Mouse (Mus musculus) heart, embryonic 13.5 days (tissue): ENCODE data around the gene Cebpz. TPM values are rescaled to one million over a fixed set of nuclear protein-coding genes. Genes with fewer than 3 reads are reported as not detected.
A peak's percentile ranks its signal among the peaks of the same experiment; 100 is the strongest.

Source experiments
- ATAC-seq: fragments of 200-750 bp; cut with Nextera tagmentation; 2 replicates; pipeline ENCODE4 v1.8.0; 2017; ENCODE audit warnings: moderate TSS enrichment; ENCODE audit not compliant: insufficient number of reproducible peaks, low FRiP score, low TSS enrichment; ENCODE audit errors: extremely low read depth
- H3K27ac ChIP-seq: fragments of 300-500 bp; sonication (generic); replicated peaks from 2 replicates; pipeline ENCODE4 v1.5.1; 2015; ENCODE audit warnings: moderate library complexity, mild to moderate bottlenecking, inconsistent platforms
- H3K27me3 ChIP-seq: fragments of 300-500 bp; sonication (generic); replicated peaks from 2 replicates; pipeline ENCODE4 v1.6.1; 2015; ENCODE audit warnings: mild to moderate bottlenecking, inconsistent platforms
- H3K36me3 ChIP-seq: fragments of 300-500 bp; sonication (generic); 2 replicates; pipeline ENCODE4 v1.6.1; 2015; ENCODE audit warnings: mild to moderate bottlenecking, inconsistent platforms
- H3K4me1 ChIP-seq: fragments of 300-500 bp; sonication (generic); 2 replicates; pipeline ENCODE4 v1.6.1; 2015; ENCODE audit warnings: inconsistent platforms
- H3K4me2 ChIP-seq: fragments of 300-500 bp; sonication (generic); 2 replicates; pipeline ENCODE4 v1.6.1; 2015; ENCODE audit warnings: inconsistent platforms, mild to moderate bottlenecking, moderate library complexity
- H3K4me3 ChIP-seq: fragments of 300-500 bp; sonication (generic); 2 replicates; pipeline ENCODE4 v1.5.1; 2015; ENCODE audit warnings: moderate library complexity, mild to moderate bottlenecking, inconsistent platforms
- H3K9ac ChIP-seq: fragments of 300-500 bp; sonication (generic); 2 replicates; pipeline ENCODE4 v1.6.1; 2015; ENCODE audit warnings: inconsistent platforms, mild to moderate bottlenecking, moderate library complexity
- H3K9me3 ChIP-seq: fragments of 300-500 bp; sonication (generic); 2 replicates; pipeline ENCODE4 v1.6.1; 2016; ENCODE audit warnings: inconsistent platforms
- WGBS: fragments of 180-500 bp; shearing (Covaris S2); methylation state at CpG from one replicate; pipeline ENCODE4 v1.1.7; 2015; ENCODE audit warnings: mixed read lengths; 5-methylcytosine and 5-hydroxymethylcytosine counted together
- polyA plus RNA-seq: library from polyadenylated mRNA; unstranded; fragments of >200 nt; fragmentation: Nextera tagmentation; extraction: Ambion mirVana; gene quantifications from 2 replicates; pipeline ENCODE4 v1.2.1, GENCODE M21; 2015

Cebpz gene
- 28.4 and 33.7 TPM in 2 replicates for polyA plus RNA-seq

DNA sequence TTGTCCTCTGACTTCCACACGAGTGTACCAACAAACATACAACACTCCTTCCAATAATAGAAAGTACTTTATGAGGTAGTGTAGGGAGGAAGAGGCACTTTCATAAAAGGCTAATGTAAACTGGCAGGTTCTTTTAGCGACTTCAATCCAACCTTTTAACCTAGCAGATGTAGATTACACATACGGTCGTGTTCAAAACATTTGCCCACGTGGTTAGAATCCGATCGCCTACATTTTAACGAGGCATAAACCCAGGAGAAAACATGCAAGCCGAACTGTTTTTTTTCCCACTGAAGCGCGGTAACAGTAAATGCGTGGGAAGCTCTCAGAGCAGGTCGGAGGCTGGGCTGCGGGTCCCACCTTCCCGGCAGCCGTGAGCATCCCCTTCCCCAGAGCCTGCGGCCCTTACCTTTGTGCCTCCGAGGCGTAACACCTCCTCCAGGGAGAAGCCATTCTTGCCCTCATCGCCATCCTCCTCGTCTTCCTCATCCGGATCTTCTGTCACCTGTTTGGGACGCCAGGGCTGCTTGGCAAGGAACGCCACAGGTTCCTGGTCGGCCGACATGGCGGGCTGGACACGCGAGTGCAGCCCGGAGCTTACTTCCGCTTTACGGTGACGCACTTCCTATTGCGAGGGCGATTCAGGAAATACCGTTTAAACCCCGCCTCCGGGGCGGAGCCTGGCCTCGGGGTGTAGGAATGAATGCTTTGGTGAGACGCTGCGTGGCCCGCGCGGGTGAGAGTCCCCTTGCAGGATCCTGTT, at the start of gene Cebpz, which contains the start of gene Ndufaf7:
Gene Cebpz (minus strand): TSS at position 601 of the 763 bp plus-strand sequence.
Gene Ndufaf7 (plus strand): TSS at position 671 of the 763 bp plus-strand sequence.
- H3K27me3 ChIP-seq = no peaks in the 10 kb centered on the region
- ATAC-seq = peak; percentile 98
- peak within 1 kb of the TSS; percentile 91 for H3K9ac ChIP-seq
- under 1% methylated on average over 45 of the region's 45 CpGs for WGBS
- H3K36me3 ChIP-seq = peaks cover 59% of the 10 kb centered on the region
- peak within 1 kb of the TSS; percentile 81 for H3K4me2 ChIP-seq
- peak within 1 kb of the TSS; percentile 46; the same call in 1 of the 2 replicates for H3K27ac ChIP-seq
- H3K4me3 ChIP-seq = peak within 1 kb of the TSS; percentile 95
- H3K4me1 ChIP-seq = peaks cover 26% of the 10 kb centered on the region
- no peaks in the 10 kb centered on the region for H3K9me3 ChIP-seq

DNA sequence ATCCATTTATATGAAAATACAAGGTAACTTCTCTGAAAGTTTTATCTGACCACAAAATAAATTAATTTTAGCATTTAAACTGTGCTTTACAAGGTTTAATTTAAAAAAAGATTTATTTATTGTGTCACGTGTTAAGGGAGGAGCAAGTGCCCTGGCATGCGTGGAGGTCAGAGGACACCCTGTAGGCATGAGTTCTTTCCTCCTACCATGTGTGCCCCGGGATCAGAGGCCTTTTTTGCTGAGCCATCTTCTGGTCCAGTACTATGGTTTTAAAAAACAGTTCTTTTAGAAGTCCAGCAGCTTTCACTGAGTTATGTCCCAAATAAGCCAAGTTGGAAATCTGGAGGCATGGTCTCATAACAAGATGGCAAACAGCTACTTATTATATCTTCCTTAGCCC, 46.9 kb upstream of the Cebpz start:
- Histone ChIP-seq H3K4me3 (no peak overlapping the region), H3K36me3 (peaks cover 48% of the 10 kb centered on the region), H3K27ac (no peak overlapping the region), H3K4me1 (peaks cover 27% of the 10 kb centered on the region), H3K4me2 (no peak overlapping the region), H3K27me3 (no peaks in the 10 kb centered on the region), H3K9me3 (no peaks in the 10 kb centered on the region), H3K9ac (no peak overlapping the region)
- no peak for ATAC-seq
- 90% methylated on average over 3 of the region's 3 CpGs for WGBS

DNA sequence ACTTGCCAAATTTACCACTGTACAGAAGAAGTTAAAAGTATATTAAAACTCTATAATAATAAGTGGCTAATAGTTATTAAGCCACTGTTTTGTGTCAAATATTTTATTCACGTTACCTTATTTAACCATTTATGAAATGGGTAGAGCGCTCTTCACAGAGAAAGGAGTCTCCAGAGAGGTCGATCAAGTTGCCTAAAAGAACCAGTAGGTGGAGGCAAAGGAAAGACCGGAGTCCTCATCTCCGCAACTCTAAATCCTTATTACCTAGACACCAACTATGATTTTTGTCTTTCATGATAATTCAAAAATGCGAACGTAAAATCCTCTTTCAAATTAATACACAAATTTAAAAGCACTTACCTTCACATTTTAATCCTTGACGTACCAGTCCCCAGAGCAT, 46.3 kb upstream of the Cebpz start:
- Histone ChIP-seq H3K4me3 (no peak overlapping the region), H3K27ac (no peak overlapping the region), H3K36me3 (peaks cover 53% of the 10 kb centered on the region), H3K9me3 (no peaks in the 10 kb centered on the region), H3K4me1 (peaks cover 27% of the 10 kb centered on the region), H3K4me2 (no peak overlapping the region), H3K27me3 (no peaks in the 10 kb centered on the region), H3K9ac (no peak overlapping the region)
- WGBS = 92% methylated on average over 8 of the region's 8 CpGs
- ATAC-seq = no peak

DNA sequence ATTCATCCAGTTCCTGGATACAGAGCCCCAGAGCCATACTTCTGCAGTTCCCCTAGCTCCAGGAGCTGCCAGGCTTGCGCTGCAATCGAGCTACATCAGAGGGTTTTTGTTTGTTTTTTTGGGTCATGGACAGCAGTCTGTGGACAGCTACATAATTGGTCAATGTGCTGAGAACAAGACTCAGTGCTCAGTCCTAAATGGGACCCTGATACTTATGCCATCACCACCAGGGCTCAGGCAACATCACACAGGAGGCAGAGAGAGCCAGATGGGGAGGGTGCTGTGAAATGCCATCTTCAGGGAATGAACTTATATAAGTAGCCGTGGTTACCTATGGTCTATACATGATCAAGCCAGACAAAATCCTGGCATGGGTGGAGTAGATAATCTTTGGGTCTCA, 31.6 kb upstream of the Cebpz start:
- H3K27ac ChIP-seq = no peak overlapping the region
- H3K4me3 ChIP-seq = no peak overlapping the region
- no peaks in the 10 kb centered on the region for H3K27me3 ChIP-seq
- ATAC-seq = no peak
- no peaks in the 10 kb centered on the region for H3K9me3 ChIP-seq
- H3K4me1 ChIP-seq = peaks cover 3% of the 10 kb centered on the region
- H3K4me2 ChIP-seq = no peak overlapping the region
- peaks cover 74% of the 10 kb centered on the region for H3K36me3 ChIP-seq
- WGBS = 88% methylated on average over 3 of the region's 3 CpGs
- no peak overlapping the region for H3K9ac ChIP-seq

DNA sequence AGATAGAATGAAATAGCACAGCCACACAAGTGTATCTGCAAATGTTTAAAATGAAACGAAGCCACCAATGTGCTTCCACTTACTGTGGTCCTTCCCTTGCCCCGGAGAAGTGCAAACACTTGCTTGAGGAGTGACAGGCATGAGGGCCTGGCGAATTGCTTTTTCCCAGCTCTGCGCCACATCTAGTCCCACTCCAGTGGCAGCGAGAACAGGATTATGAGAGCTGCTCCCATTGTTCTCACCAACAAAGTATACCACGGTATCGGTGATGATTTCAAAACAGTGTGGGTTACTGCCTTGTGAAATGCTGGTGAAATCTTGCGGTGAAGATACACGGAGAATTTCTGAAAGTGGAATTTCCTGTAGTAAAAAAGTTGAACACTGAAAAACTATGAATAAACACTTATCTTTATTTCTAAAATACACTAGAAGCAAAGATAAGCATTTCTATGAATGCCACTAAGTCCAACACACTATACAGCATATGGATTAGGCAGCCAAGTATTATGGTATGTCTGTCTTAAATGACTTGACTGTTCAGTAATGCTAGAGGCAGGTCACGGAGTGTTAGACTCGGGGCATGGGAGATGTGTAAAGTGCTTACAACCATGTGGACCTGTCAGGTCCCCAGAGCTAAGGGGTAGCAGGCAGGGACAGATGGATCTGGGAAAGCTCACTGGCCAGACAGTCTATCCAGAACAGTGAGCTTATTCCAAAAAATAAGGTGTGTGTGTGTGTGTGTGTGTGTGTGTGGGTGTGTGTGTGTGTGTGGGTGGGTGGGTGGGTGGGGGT, 29.4 kb upstream of the Cebpz start:
- H3K4me2 ChIP-seq = no peak overlapping the region

DNA sequence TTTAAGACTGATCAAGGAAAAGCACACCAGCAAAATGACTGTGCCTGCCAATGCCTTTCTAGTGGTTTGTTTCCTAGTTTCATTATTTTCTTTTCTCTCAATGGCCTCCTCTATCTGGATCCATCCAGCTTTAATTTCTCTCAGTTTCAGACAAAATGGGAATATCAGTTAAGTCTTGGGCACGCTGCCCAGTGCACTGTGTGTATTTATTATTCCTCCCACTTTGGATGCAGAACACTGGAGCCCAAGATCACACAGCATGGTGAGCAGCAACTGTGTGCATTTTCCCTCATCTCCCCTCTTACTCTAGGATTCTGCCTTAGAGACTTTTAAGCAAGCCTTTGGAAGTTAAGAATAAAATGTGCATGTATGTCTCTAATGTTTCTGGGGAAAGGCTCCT, 27.5 kb upstream of the Cebpz start:
- Histone ChIP-seq H3K4me1 (no peaks in the 10 kb centered on the region), H3K36me3 (peaks cover 81% of the 10 kb centered on the region), H3K27ac (no peak overlapping the region), H3K9ac (no peak overlapping the region), H3K4me2 (no peak overlapping the region), H3K27me3 (no peaks in the 10 kb centered on the region), H3K4me3 (no peak overlapping the region), H3K9me3 (no peaks in the 10 kb centered on the region)
- 93% methylated on average over 1 of the region's 1 CpGs for WGBS
- no peak for ATAC-seq

More for the DNA sequence above, 29.4 kb upstream of the Cebpz start:
- Histone ChIP-seq H3K36me3 (peaks cover 77% of the 10 kb centered on the region), H3K4me3 (no peak overlapping the region), H3K27ac (no peak overlapping the region), H3K9me3 (no peaks in the 10 kb centered on the region), H3K4me1 (no peaks in the 10 kb centered on the region), H3K27me3 (no peaks in the 10 kb centered on the region), H3K9ac (no peak overlapping the region)
- 85% methylated on average over 11 of the region's 11 CpGs for WGBS
- no peak for ATAC-seq

DNA sequence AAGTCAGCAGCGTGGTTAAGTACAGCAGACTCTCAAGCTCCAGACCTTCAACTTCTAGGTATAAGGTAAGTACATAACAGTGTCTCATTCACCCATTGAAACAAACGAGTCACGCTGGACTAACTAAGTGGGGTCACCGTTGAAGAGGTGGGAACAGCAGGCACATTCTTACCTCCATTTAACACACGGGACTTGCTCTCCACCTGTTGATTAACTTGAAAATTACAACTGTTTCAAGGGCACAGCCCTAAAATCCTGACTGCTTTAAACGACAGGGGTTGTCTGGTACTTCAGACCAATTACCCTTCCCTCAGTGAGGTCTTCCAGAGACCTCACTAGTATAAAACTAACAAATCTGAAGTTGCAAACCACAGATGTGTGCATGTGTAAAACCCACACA, 22.6 kb upstream of the Cebpz start:
- Histone ChIP-seq H3K27me3 (no peaks in the 10 kb centered on the region), H3K27ac (no peak overlapping the region), H3K4me3 (no peak overlapping the region), H3K4me2 (no peak overlapping the region), H3K36me3 (peaks cover 87% of the 10 kb centered on the region), H3K4me1 (no peaks in the 10 kb centered on the region), H3K9me3 (no peaks in the 10 kb centered on the region), H3K9ac (no peak overlapping the region)
- ATAC-seq = no peak
- WGBS = 69% methylated on average over 6 of the region's 6 CpGs

DNA sequence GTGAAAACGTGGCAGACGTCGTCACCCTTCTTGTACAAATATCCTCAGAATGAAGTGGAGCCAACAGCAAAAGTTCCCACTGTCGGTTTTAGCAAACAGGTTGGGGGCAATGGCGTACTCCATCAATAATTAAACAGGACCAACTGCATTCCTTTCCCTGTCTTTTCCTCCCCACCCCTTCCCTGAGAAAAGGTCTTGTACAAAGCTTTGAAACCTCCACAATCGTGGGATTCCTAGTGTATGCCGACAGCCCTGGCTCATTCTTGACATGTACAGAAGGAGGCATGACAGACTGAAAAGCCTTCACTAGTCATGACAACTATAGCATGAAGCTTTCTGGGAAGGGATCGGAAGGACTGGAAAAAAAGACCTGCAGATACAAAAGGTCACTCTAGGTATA, 16.4 kb upstream of the Cebpz start:
- H3K4me3 ChIP-seq = no peak overlapping the region
- no peaks in the 10 kb centered on the region for H3K9me3 ChIP-seq
- peaks cover 92% of the 10 kb centered on the region for H3K36me3 ChIP-seq
- no peak overlapping the region for H3K9ac ChIP-seq
- no peak for ATAC-seq
- H3K4me1 ChIP-seq = no peaks in the 10 kb centered on the region
- H3K27me3 ChIP-seq = no peaks in the 10 kb centered on the region
- no peak overlapping the region for H3K27ac ChIP-seq
- 84% methylated on average over 8 of the region's 8 CpGs for WGBS
- no peak overlapping the region for H3K4me2 ChIP-seq

DNA sequence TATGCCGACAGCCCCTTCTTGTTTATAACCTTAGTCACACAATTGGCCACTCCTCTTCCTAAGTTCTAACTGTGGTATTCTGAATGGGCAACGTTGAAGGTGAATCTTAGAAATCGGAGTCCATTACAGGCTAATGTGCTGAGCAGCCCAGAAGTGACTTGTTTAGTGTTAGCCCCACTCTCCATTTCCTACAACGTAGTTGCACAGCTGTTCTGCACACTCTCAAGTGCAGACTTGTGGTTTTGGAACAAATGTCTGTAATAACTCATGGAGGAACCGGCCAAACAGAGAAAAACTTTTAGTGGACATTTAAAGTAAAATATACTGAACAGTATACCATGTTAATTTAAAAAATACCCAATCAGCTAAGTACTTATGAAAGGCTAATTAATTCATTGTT, 15.2 kb upstream of the Cebpz start:
- 90% methylated on average over 5 of the region's 5 CpGs for WGBS
- Histone ChIP-seq H3K4me2 (no peak overlapping the region), H3K9ac (no peak overlapping the region), H3K27me3 (no peaks in the 10 kb centered on the region), H3K4me3 (no peak overlapping the region), H3K36me3 (peaks cover 92% of the 10 kb centered on the region), H3K9me3 (no peaks in the 10 kb centered on the region), H3K27ac (no peak overlapping the region), H3K4me1 (no peaks in the 10 kb centered on the region)
- no peak for ATAC-seq

DNA sequence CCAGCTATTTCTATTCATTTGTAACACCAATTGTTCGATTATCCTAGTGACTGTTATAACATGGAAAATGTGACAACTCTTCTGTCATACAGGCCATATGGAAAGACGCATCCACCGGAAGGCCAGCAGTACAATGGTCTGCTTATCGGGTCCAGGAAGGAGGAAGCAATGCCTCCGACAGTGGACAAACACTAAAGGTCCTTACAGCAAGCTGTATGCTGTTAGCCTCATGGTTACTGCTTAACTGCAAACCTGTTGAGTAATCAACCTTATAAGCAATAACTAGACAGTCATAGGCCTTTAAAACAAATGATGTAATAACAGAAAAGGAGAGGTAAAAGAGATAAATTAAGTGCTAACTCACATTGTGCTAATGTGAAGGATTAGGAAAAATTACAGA, 14.4 kb upstream of the Cebpz start:
- Histone ChIP-seq H3K4me1 (no peaks in the 10 kb centered on the region), H3K4me3 (no peak overlapping the region), H3K9ac (no peak overlapping the region), H3K36me3 (peaks cover 92% of the 10 kb centered on the region), H3K27ac (no peak overlapping the region), H3K9me3 (no peaks in the 10 kb centered on the region), H3K27me3 (no peaks in the 10 kb centered on the region), H3K4me2 (no peak overlapping the region)
- 80% methylated on average over 5 of the region's 5 CpGs for WGBS
- no peak for ATAC-seq

DNA sequence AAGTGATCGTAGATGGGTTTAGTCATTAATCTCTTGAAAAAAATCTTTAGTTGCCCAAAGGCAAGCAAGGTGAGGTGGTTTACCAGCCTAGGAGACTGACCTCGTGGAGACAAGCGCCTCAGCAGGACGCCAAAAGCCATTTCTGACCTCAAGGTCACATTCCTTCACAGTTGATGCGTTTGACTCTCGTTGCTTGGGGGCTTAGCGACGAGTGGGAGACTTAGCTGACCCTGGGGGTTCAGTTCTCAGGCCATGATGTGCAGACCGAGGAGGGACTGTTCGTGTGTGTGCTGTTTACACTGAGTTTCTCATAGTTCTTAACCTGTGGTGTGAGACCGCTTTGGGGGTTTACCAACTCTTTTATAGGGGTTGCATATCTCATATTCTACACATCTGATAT, 5.7 kb upstream of the Cebpz start:
- Histone ChIP-seq H3K4me3 (no peak overlapping the region), H3K27ac (no peak overlapping the region), H3K36me3 (peaks cover 72% of the 10 kb centered on the region), H3K9ac (no peak overlapping the region), H3K27me3 (no peaks in the 10 kb centered on the region), H3K4me2 (no peak overlapping the region), H3K9me3 (no peaks in the 10 kb centered on the region), H3K4me1 (peaks cover 4% of the 10 kb centered on the region)
- no peak for ATAC-seq
- 63% methylated on average over 11 of the region's 11 CpGs for WGBS
